Mouse (Mus musculus): Measurements from ENCODE around the gene Ubl7.

The Ubl7 gene

DNA sequence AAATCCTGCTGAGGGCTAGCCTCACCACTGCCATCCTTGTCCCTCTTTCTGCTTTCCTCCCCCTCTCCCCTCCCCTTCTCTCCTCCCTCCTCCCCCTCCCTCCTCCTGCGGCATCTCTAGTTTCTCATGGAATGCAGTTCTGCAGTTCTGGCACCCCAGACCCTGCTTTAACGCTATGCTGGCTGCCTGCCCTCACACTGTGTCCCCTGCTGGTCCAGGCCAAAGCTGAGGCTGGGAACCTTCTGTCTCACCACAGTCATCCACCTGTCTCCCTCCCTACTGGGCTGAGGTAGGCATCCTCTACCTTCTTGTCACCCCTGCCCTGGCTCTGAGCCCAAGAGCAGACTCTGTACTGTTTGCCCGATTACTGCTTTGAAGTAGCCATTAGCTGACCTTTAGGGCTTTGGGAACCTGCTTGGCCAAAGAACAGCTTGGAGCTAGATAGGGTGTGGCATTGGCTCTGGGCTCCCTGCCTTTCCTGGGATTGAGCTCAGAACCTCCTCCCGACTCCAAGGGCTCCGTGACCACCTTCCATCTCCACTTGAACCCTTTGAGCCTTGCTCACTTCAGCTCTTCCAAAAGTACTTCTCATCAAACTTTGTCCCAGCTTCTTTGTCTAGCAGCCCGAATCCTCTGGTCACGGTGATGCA lies 36.7 kb downstream of the Ubl7 start:
- no peak for DNase-seq (ENCODE audit: extremely low read depth, low read depth)

DNA sequence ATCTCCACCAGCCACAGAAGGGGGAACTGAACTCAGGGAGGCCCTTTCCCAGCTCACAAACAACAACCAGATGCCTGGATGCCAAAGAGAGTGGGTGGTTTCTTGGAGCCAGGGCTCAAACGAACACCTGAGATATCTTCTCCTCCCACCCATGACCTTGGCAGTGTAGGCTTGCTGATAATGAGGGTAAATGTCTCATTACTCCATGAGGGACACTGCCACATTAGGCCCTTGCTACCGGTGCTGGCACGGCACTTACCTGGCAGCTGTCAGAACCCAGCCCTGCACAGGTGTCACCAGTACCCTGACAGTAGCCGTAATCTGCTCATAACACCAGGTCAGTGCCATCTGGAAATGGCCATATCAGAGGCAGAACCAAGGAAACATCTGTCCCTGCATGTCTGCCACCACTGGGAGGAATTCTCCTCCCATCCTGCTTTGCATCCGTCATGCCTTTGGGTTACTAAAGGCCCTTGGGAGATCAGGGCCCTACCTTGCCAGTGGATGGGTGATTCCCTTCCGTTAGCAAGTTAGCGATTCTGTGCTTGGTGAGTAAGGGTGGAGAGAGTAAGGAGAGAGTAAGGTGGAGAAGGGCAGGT lies 37.7 kb downstream of the Ubl7 start:
- no peak for DNase-seq (ENCODE audit: extremely low read depth, low read depth)

DNA sequence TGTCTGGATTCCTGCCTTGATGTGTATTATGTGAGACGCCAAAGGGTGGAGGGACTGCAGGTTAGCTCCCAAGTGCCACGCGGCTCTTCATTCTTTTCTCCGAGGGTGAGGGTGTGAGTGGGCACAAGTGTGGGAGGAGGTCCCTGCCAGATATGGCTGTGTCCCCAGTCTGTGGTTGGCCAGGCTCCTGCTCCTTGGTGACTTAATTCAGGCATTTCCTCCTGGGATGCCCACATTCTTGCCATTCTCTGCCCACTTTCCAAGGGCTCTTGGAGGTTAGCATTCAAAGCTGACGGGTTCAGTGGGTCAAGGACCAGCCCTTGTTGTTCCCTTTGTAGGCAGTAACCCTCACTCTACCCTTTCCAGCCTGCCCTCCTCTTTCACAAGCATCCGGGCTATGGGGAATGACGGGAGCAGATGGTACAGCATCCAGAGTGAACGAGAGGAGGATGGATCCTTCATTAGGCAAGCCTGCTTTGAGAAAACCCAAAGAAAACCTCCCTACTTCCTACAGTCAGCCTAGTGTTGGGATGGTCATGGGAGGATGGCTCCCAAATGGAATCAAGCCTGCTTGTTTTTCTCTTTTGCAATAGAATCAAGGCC lies 38.4 kb downstream of the Ubl7 start:
- DNase-seq (ENCODE audit: extremely low read depth, low read depth) = no peak

DNA sequence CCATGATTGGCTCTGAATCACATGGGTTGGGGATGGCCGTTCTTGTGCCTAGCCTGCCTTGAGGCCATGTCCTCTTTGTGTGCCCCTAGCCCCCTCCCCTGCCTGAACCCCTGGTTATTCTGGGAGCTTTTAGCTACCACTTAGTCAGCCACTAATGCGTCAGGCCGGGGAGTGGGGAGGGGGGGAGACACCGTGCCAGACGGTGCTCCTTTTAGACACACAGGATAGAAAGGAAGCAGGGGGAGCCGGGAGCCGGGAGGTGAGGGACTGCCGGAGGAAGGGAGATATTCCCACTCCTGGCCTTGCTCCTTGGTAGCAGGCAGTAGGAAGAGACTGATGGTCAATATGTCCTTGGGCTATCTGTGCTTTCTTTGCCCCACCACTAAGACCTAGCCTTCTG lies 39.1 kb downstream of the Ubl7 start:
- DNase-seq (ENCODE audit: extremely low read depth, low read depth) = no peak

DNA sequence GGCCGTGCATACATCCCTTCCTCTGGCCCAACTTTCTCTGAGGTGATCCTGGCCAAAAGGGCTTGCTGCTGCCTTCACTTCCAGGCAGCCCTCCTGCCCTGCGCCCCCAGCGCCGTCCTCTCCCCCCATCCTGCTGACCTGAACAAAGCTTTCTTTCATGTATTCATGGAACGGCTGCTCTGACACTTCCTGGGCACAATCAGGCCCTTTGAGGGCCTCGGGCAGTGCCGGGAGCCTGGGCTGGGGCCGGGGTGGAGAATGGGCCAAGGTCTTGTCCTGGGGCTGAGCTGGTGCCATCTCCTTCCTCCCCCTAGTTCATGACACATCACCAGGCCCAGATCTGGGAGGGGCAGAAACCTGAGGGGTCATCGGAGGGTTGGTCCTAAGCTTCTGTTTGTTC lies 39.7 kb downstream of the Ubl7 start:
- DNase-seq (ENCODE audit: extremely low read depth, low read depth) = no peak

DNA sequence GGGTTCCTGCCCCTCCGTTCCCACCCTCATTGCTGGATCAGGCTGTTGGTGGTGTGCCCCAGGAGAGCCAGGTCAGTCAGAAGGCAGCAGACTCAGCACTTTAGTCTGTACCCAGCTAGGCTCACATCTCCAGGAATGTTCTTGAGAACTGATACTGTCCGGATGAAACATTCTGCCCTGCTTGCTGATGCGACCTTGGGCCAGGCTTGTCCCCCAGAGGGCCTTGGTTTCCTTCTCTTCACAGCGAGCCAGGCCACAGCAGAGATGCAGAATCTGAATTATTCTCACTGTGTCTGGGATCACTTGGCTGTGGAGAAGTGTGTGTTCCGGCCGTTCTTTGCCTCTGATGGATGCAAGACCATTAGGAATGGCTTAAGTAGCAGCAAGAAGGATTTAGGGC lies 41.2 kb downstream of the Ubl7 start:
- no peak for DNase-seq (ENCODE audit: extremely low read depth, low read depth)

DNA sequence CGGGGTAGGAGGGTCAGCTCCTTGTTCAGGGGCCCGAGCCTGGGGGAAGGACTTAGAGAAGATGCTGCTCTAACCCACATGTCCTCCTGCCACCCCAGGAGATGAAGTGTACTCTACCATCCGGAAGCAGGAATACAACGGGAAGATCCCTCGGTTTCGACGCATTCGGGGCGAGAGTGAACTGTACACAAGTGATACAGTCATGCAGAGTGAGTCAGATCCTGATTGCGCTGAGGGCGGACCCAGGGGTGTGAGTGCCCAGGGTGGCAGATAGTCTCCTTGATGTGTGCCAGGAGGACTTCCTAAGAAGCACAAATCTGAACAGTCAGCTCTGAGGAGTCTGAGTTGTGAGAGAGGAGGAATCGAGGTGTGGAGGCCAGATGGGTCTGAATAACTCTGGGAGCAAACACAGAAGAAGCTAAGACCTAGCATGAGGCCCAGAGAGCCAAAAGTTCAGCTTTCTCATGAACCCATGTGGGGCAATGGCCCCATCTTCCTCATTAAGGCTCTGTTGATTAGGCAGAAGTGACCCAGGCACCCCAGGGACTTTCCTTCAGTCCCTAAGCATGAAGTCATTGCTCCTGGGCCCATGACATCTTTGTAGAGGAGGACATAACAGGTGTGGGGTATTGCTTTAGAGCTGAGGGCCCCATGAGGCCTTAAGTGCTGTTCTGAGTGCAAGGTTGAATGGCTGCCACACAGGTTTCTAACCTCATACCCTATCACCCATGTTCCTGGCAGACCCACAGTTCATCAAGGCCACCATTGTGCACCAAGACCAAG lies 44.4 kb downstream of the Ubl7 start:
- DNase-seq (ENCODE audit: extremely low read depth, low read depth) = no peak

DNA sequence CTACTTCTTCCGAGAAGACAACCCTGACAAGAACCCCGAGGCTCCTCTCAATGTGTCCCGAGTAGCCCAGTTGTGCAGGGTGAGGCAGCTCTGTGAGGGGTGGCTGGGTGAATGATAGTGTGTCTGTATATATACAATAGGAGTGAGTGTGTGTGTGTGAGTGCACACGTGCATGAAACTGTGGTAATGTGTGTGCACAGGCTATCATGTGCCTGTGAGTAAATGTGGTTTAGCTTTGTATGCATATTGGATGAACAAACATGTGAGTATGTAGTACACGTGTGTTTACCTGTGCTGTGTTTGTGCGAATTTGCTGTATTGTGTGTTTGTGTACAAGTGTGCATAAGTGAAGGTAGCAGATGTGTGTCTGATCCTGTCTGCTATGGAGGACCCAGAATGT lies 45.0 kb downstream of the Ubl7 start:
- DNase-seq (ENCODE audit: extremely low read depth, low read depth) = no peak

DNA sequence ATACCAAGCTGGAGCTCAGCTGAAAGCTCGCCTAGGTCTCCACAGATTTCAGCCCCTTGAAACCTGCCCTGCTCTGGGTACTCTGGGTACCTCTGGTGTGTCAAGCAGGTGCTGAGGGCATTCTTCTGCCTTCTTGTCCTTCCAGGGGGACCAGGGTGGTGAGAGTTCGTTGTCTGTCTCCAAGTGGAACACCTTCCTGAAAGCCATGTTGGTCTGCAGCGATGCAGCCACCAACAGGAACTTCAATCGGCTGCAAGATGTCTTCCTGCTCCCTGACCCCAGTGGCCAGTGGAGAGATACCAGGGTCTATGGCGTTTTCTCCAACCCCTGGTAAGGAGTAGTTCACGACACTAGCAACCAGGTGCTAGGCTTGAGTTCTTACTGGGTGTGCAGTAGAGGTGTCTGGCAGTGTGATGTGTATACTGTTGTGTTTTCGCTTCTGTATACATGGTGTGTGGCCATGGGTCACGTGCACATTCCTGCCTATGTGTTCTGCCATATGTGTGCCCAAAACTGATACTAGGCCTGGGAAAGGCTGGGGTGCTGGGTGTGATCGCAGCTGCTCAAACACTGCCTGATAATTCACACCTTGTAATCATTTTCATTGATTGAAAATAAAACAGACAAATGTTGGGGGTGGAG lies 45.5 kb downstream of the Ubl7 start:
- no peak for DNase-seq (ENCODE audit: extremely low read depth, low read depth)

DNA sequence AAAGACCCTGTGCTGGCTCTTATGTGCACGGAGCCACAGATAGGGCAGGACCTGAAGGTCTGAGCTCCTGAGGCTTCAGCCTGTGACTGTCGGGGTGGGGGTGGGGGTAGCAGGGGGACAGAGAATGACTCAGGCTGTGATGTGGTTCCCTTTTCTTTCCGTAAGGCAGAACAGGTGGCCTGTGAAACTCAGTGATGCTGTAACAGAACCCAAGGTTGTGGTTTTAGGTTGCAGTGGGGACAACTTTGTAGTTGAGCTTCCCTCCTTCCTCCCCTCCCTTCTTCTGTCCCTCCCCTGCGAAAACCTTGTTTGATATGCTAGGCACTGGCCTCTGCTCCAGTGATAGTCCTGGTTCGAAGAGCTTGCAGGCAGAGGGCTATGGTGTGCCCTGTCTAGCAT lies 46.1 kb downstream of the Ubl7 start:
- no peak for DNase-seq (ENCODE audit: extremely low read depth, low read depth)

DNA sequence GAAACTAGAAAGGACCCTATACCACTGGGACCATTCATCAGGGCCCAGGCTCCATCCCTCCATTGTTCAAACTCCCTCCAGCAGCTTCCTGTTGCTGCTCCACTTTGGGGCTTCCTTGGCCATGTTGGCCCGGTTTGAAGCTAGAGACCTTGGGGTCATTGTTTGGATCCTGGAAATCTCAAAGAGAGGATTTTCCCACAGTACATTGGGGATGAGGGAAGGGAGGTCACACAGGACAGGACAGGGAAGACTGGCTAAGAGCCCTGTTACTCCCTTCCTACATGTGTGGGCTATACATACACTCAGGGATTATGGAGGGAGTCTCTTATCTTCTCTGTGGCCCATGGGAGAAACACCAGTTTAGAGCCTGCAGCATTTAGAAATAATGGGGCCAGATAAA lies 47.8 kb downstream of the Ubl7 start:
- DNase-seq (ENCODE audit: extremely low read depth, low read depth) = no peak

DNA sequence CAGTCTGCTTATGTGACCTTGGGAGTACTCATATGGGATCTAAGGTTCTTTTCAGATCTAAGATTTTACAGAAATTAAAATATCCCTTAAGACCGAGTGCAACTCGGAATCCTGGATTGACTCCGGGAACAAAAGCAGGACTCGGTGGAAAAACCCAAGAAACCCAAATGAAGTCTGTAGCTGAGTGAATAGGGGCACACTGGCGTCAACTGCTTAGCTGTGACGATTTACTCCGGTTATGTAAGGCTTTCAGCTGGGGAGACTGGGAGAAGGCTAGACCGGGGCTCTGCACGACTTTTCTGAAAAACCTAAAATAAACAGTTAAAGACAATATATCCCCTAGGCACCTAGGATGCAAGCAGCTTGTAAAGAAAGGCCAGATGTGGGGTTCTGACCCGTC lies 48.6 kb downstream of the Ubl7 start:
- no peak for DNase-seq (ENCODE audit: extremely low read depth, low read depth)

DNA sequence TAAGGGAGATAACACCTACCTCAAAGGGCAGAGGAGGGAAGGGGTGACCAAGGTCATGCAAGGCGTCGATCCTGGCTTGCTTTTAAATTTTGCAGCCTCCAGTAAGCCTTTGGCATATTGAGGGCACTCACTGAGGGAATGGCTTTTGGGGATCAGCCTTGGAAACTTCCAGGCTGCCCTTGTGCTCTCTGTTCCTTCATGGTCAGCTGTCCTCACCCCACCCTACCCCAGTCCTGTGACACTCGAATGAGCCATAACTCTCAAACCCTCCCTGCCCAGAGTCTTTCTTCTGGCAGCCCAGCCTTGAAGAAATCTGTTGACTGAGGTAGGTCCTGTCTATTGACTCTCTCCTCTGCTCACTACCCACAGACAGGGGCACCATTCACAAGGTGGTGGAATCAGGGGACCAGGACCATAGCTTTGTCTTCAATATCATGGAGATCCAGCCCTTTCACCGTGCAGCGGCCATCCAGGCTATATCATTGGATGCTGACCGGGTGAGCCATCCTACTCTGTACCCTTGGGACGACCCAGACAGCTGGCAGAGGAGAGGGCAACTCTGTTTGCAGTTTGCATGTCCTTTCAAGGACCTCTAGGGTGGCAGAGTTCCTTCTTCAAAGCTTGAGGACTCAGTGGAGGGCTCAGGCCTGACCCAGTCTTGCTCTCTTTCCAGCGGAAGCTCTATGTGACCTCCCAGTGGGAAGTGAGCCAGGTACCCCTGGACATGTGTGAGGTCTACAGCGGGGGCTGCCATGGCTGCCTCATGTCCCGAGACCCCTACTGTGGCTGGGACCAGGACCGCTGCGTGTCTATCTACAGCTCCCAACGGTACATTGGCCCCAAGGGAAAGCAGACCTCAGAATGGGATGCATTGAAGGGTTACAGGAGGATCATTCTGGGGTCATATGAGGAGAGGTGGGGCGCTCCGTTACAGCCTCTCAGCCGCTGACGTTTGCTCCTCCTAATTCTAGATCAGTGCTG lies 49.4 kb downstream of the Ubl7 start:
- DNase-seq (ENCODE audit: extremely low read depth, low read depth) = no peak

DNA sequence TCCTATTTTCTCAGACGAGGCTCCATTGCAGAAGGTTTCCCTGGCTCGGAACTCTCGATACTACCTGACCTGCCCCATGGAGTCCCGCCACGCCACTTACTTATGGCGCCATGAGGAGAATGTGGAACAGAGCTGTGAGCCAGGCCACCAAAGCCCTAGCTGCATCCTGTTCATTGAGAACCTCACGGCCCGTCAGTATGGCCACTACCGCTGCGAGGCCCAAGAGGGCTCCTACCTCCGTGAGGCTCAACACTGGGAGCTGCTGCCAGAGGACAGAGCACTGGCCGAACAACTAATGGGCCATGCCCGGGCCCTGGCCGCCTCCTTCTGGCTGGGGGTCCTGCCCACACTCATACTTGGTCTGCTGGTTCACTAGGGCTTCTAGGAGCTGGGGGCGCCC lies 50.4 kb downstream of the Ubl7 start:
- DNase-seq (ENCODE audit: extremely low read depth, low read depth) = no peak

DNA sequence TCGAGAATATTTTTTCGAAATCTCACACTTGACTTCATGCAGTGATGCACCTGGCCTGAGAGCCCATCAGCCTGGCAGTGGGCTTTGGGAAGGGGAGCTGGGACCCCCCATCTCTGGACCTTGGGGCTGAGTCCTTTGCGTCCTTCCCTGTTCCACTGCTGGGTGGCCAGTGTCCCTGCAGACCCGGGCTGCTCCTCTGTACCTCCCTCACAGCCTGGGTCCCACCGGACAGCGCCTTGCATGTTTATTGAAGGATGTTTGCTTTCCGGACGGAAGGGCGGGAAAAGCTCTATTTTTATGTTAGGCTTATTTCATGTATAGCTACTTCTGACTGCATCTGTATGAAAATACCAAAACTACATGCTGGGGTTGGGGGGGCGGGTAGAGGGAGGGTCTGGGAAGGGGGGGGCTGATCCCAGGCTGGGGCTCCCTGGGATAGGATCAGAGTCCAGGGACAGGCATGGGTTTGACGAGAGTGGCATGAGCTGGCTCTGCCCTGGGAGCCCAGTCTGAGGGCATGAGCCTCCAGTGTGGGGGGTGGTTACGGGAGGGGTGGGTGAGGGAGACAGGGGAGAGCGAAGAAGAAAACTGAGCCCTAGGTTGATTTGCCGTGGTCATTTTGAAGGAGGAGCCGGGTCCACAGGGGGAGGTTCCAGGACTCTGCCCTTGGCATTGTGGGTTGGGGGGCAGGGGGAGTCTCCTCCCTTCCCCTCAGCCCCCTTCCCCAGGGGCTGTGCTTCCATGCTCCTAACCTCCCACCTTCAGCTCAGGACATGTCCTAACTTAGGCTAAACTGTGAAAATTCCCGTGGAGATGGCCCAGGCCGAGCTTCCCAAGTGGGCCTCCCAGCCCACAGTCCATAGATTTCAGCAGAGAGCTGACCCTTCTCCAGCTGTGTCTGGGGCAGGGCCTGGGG lies 51.3 kb downstream of the Ubl7 start:
- DNase-seq (ENCODE audit: extremely low read depth, low read depth) = no peak

DNA sequence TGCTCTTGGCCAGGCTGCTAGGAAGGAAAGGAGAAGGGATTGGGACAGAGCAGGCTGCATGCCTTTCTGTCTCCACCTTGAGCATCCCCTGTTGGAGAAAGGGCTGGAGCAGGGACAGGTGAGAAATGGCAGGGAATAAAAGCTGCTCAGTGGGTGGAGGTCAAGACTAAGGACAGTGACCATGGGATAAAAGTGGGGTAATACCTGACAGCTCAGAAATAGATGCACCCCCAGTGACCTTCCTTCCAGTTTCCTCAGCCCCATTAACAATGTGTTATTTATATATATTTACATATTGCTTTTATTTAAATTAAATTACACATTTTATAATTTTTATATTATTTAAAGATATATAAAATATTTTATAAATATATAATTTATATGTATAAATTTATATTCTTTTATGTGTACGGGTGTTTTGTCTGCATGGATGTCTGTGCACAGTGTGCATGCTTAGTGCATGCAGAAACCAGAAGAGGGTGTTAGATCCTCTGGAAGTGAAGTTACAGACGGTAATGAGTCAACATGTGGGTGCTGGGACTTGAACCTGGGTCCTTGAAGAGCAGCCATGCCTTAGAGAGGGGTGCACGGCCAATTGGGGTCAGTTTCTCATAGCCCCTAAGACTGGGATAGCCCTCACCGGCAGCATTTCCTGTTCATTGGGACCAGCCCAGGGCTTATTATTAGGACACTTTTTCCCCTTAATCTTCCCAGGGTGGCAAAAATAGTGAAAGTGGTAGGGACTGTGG lies 52.6 kb downstream of the Ubl7 start:
- DNase-seq (ENCODE audit: extremely low read depth, low read depth) = no peak

DNA sequence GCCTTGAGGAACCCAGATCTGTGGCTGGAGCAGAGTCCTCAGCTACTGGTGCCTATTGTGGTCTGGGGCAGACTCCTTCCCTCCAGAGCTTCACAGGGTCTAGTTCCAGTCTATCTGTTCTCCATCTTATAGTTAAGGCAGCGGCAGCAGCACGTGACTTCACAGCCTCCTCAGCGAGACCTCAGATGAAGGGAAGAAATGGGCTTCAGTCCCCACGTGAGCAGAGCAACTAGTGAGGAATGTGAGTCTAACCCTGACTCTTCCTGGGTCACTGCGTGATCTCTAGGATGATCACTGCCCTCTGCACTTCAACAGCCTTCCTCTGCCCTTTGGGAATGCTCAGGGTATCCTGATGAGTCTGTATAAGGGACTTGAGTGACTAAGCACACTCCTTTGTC lies 53.2 kb downstream of the Ubl7 start:
- DNase-seq (ENCODE audit: extremely low read depth, low read depth) = no peak

DNA sequence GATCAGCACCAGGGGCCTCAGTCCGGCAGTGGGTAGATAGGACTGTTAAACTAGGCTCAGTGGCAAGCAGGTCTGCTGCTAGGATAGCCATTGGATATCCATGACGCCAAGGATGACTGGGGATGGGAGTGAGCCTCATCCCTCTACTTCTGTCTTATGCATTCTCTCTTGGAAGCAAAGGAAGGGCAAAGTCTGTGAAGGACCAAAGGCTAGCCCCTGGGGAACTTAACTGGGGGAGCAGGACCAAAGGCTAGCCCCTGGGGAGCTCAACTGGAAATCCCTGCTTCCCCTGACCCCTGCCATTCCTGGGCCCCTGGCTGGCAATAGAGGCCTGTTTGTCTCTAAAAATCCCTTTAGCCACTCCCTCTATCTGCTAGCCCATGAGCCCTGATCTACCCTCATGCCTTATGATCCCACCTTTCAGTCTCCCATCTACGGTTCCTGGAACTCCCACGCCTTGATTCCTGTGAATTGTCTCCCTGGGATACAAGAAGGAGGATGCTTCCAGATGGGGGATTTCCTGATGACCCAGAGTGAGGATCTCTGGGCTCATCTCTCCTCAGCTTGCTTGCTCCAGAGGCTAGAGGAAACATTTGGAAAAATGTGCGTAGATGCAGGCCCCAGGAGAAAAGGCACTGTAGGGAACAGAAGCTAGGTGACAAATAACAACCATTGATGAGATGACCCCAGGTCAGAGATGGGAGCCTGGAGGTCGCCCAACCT lies 53.9 kb downstream of the Ubl7 start:
- no peak for DNase-seq (ENCODE audit: extremely low read depth, low read depth)
